In genomic region chr10:81417227-81418215, GRCm38 (mm10) we compare ENCODE assay signal across 9 mouse cellular contexts. TPM values are rescaled to one million over a fixed set of nuclear protein-coding genes. Genes with fewer than 3 reads are reported as not detected.
DNase-seq lines count a peak whose midpoint lies in the region; ATAC-seq and TF ChIP-seq lines count a peak whose summit lies in the region.
"Had no signal": no experiment of that assay in that cellular context is flagged by ENCODE, and none has a peak within 500 bp of the region (broad histone marks: within the 10 kb centered on the region; RNA-seq: fewer than 3 reads in every experiment).

No protein-coding gene starts in this region.

- TF ChIP-seq POLR2A in small intestine, adult 2 months (IDR thresholded peaks at IDR 0.05; ENCODE audit: low read depth, low read length), result 0 out of 2 replicates have a peak, but pooled peaks have one; percentile 6

- H3K4me1 ChIP-seq in ES-E14 (ENCODE audit: control insufficient read depth in 2 of 2, insufficient read depth in 2 of 2, low read length in 2 of 2, poor library complexity in 1 of 2), result peaks cover 8 to 61% of the 10 kb centered on the region in 2 experiments
- peaks cover 10% of the 10 kb centered on the region; the same call in 1 of the 2 replicates for H3K4me1 ChIP-seq in forebrain, postnatal 0 days (ENCODE audit: insufficient read depth)
- H3K4me1 ChIP-seq in limb, embryonic 13.5 days, result peaks cover 68% of the 10 kb centered on the region
- peaks cover 52% of the 10 kb centered on the region for H3K4me1 ChIP-seq in small intestine, adult 2 months (ENCODE audit: control insufficient read depth, insufficient read depth, insufficient read length, low read length)

- H3K4me3 ChIP-seq in gastrocnemius, adult 2 months, result peak overlapping the region; percentile 70
- peak overlapping the region in 1 of 2 experiments; percentile 59; a peak in 3 of 4 replicates for H3K4me3 ChIP-seq in ES-E14 (ENCODE audit: insufficient read depth in 1 of 2, low read depth in 1 of 2, low read length in 2 of 2, poor library complexity in 1 of 2, severe bottlenecking in 1 of 2)
- H3K4me3 ChIP-seq in forebrain, postnatal 0 days (ENCODE audit: low read depth, low read length), result peak overlapping the region; percentile 29
- peak overlapping the region; percentile 34 for H3K4me3 ChIP-seq in limb, embryonic 13.5 days
- H3K4me3 ChIP-seq in small intestine, adult 2 months (ENCODE audit: low read depth, low read length), result 0 out of 2 replicates have a peak overlapping the region, but pooled peaks have one; percentile 47

- H3K36me3 ChIP-seq in ES-E14 (ENCODE audit: control insufficient read depth, insufficient read depth, low read length, poor library complexity, severe bottlenecking), result no peaks in the 10 kb centered on the region
- H3K36me3 ChIP-seq in forebrain, postnatal 0 days (ENCODE audit: insufficient read depth), result peaks cover 8% of the 10 kb centered on the region
- H3K36me3 ChIP-seq in limb, embryonic 13.5 days, result peaks cover 40% of the 10 kb centered on the region
- H3K36me3 ChIP-seq in small intestine, adult 2 months (ENCODE audit: control insufficient read depth, insufficient read depth, low read length), result no peaks in the 10 kb centered on the region; the same call in 1 of the 2 replicates

- peak overlapping the region; percentile 56; the same call in 1 of the 2 replicates for H3K9ac ChIP-seq in ES-E14 (ENCODE audit: insufficient read depth, low read depth, low read length, poor library complexity, severe bottlenecking)
- H3K9ac ChIP-seq in forebrain, postnatal 0 days, result peak overlapping the region; percentile 37
- H3K9ac ChIP-seq in limb, embryonic 13.5 days, result peak overlapping the region; percentile 65

- no peaks in the 10 kb centered on the region for H3K9me3 ChIP-seq in ES-E14 (ENCODE audit: control insufficient read depth, insufficient read depth, low read depth, low read length)
- no peaks in the 10 kb centered on the region for H3K9me3 ChIP-seq in forebrain, postnatal 0 days (ENCODE audit: low read length)
- H3K9me3 ChIP-seq in limb, embryonic 13.5 days, result no peaks in the 10 kb centered on the region

- in situ Hi-C loops in ES-E14 (cut with MboI; ENCODE audit: low sequenced_read_pairs in 2 of 2, unreplicated experiment in 2 of 2), result no loop called here

- no peaks in the 10 kb centered on the region for H3K27me3 ChIP-seq in forebrain, postnatal 0 days (ENCODE audit: insufficient read depth, low read length)
- H3K27me3 ChIP-seq in limb, embryonic 13.5 days, result no peaks in the 10 kb centered on the region
- no peaks in the 10 kb centered on the region for H3K27me3 ChIP-seq in small intestine, adult 2 months (ENCODE audit: control insufficient read depth, insufficient read depth, low read length)

- H3K4me2 ChIP-seq in forebrain, postnatal 0 days (ENCODE audit: low read depth), result peak overlapping the region; percentile 51
- peak overlapping the region; percentile 64 for H3K4me2 ChIP-seq in limb, embryonic 13.5 days (replicated peaks)

- intact Hi-C loops in gastrocnemius, adult 2 months (cut with DNase I), result no loop called here

- no peak for TF ChIP-seq CTCF in gastrocnemius, adult 2 months (IDR thresholded peaks at IDR 0.05)
- TF ChIP-seq CTCF in forebrain, postnatal 0 days (IDR thresholded peaks at IDR 0.05; ENCODE audit: low read depth), result no peak
- TF ChIP-seq CTCF in small intestine, adult 2 months (IDR thresholded peaks at IDR 0.05; ENCODE audit: extremely low read depth, insufficient read length, insufficient replicate concordance, low read depth, low read length), result no peak

- peak; percentile 56 for DNase-seq in gastrocnemius, adult 2 months
- no peak for DNase-seq in gastrocnemius, postnatal 25 days
- DNase-seq in ES-E14 (ENCODE audit: low read depth, low spot score), result no peak
- no peak for DNase-seq in forebrain, postnatal 0 days

- peak overlapping the region; percentile 97 for H3K27ac ChIP-seq in gastrocnemius, adult 2 months
- H3K27ac ChIP-seq in ES-E14 (ENCODE audit: insufficient read depth, low read depth, low read length, poor library complexity, severe bottlenecking), result no peak overlapping the region
- H3K27ac ChIP-seq in forebrain, postnatal 0 days (ENCODE audit: low read depth, low read length), result peak overlapping the region; percentile 75
- peak overlapping the region; percentile 91 for H3K27ac ChIP-seq in limb, embryonic 13.5 days
- H3K27ac ChIP-seq in small intestine, adult 2 months (ENCODE audit: insufficient read depth, low read depth, low read length), result peak overlapping the region; percentile 14; the same call in 1 of the 2 replicates

- WGBS in forebrain, postnatal 0 days, result 39% methylated on average over 12 of the region's 12 CpGs
- WGBS in limb, embryonic 13.5 days, result 44% methylated on average over 12 of the region's 12 CpGs
- 52% methylated on average over 12 of the region's 12 CpGs for WGBS in small intestine, adult 2 months

- ATAC-seq in forebrain, postnatal 0 days, result no peak
- no peak for ATAC-seq in limb, embryonic 13.5 days (ENCODE audit: low FRiP score, low read depth)
- ATAC-seq in megakaryocyte, adult 5-6 weeks (ENCODE audit: poor library complexity, severe bottlenecking), result no peak
- no peak for ATAC-seq in inflammation-experienced regulatory T-cells, adult 6 months

TF ChIP-seq in ES-E14, 5 proteins besides CTCF, POLR2A, EP300 and RAD21:
- no peak for TF ChIP-seq ZNF384 (IDR thresholded peaks at IDR 0.05; ENCODE audit: low read depth, low read length)
- TF ChIP-seq MAFK (IDR thresholded peaks at IDR 0.05; ENCODE audit: insufficient read depth, low read depth, low read length), result no peak
- no peak for TF ChIP-seq CHD2 (IDR thresholded peaks at IDR 0.05; ENCODE audit: low read depth, low read length)
- TF ChIP-seq HCFC1 (IDR thresholded peaks at IDR 0.05; ENCODE audit: borderline replicate concordance, insufficient read depth, low read length), result no peak
- TF ChIP-seq ZC3H11A (IDR thresholded peaks at IDR 0.05; ENCODE audit: borderline replicate concordance, low read depth, low read length), result no peak

RNA-seq across cellular contexts. Expression of gene Smim24, which starts 24.7 kb away (rescaled TPM):
- not detected for total RNA-seq in gastrocnemius, adult 2 months (2021)
- total RNA-seq in gastrocnemius, postnatal 25 days (2021), result under 1 TPM in 1 of 2 experiments, not detected in 1; 0.67 TPM
- 1.7 TPM in 2 replicates for total RNA-seq in ES-E14 (2012; rRNA removed)
- 0.77 and 1.3 TPM in 2 replicates for total RNA-seq in forebrain, postnatal 0 days (2014; rRNA removed)
- polyA plus RNA-seq in forebrain, postnatal 0 days (2015; fragmentation: Nextera tagmentation; extraction: Ambion mirVana), result 1.7 TPM in 2 replicates
- polyA plus RNA-seq in limb, embryonic 13.5 days (2015; fragmentation: Nextera tagmentation; extraction: Ambion mirVana), result 4.2 and 4.7 TPM in 2 replicates
- 2,702 and 6,898 TPM in 2 replicates for polyA plus RNA-seq in small intestine, adult 2 months (2012; rRNA removed)
- 30.6 and 34.0 TPM in 2 replicates for total RNA-seq in megakaryocyte, adult 5-6 weeks (2015)
- total RNA-seq in megakaryocyte, adult 5-6 weeks (2017), result 6.5 and 11.5 TPM in 2 replicates
- polyA plus RNA-seq in inflammation-experienced regulatory T-cells, adult 6 months (2017; shearing (Covaris generic)), result 10 to 100 TPM in 1 of 3 experiments, 1 to 10 TPM in 2; 4.4 to 10.7 (median 9.8) TPM

RNA-seq across cellular contexts. Expression of gene Gm48552, which starts 28.7 kb away (rescaled TPM):
- total RNA-seq in gastrocnemius, adult 2 months (2021), result 1 to 10 TPM in 1 of 2 experiments, under 1 TPM in 1; 0.84 to 1.0 TPM
- total RNA-seq in gastrocnemius, postnatal 25 days (2021), result under 1 TPM in 1 of 2 experiments, not detected in 1; 0.59 TPM
- 2.5 and 2.7 TPM in 2 replicates for total RNA-seq in ES-E14 (2012; rRNA removed)
- 5.8 and 16.6 TPM in 2 replicates for total RNA-seq in forebrain, postnatal 0 days (2014; rRNA removed)
- 1.9 and 3.7 TPM in 2 replicates for polyA plus RNA-seq in forebrain, postnatal 0 days (2015; fragmentation: Nextera tagmentation; extraction: Ambion mirVana)
- polyA plus RNA-seq in limb, embryonic 13.5 days (2015; fragmentation: Nextera tagmentation; extraction: Ambion mirVana), result 1.7 and 1.9 TPM in 2 replicates
- polyA plus RNA-seq in small intestine, adult 2 months (2012; rRNA removed), result 2.9 and 5.0 TPM in 2 replicates
- total RNA-seq in megakaryocyte, adult 5-6 weeks (2015), result not detected in 2 replicates
- total RNA-seq in megakaryocyte, adult 5-6 weeks (2017), result 0.26 and 1.4 TPM in 2 replicates
- polyA plus RNA-seq in inflammation-experienced regulatory T-cells, adult 6 months (2017; shearing (Covaris generic)), result 1 to 10 TPM in 1 of 3 experiments, not detected in 2; 3.1 TPM
- total RNA-seq: neutrophil, adult 5-6 weeks had no signal

RNA-seq across cellular contexts. Expression of gene Gm48551, which starts 33.3 kb away (rescaled TPM):
- 1 to 10 TPM in 1 of 2 experiments, under 1 TPM in 1; 0.87 to 2.8 TPM for total RNA-seq in gastrocnemius, adult 2 months (2021)
- total RNA-seq in gastrocnemius, postnatal 25 days (2021), result 1 to 10 TPM in 1 of 2 experiments, under 1 TPM in 1; 0.78 to 1.0 TPM
- total RNA-seq in ES-E14 (2012; rRNA removed), result 1.1 and 1.8 TPM in 2 replicates
- total RNA-seq in forebrain, postnatal 0 days (2014; rRNA removed), result 2.5 and 3.3 TPM in 2 replicates
- polyA plus RNA-seq in forebrain, postnatal 0 days (2015; fragmentation: Nextera tagmentation; extraction: Ambion mirVana), result 5.0 and 7.3 TPM in 2 replicates
- polyA plus RNA-seq in limb, embryonic 13.5 days (2015; fragmentation: Nextera tagmentation; extraction: Ambion mirVana), result 3.3 and 4.0 TPM in 2 replicates
- polyA plus RNA-seq in small intestine, adult 2 months (2012; rRNA removed), result 1.8 and 4.8 TPM in 2 replicates
- total RNA-seq in megakaryocyte, adult 5-6 weeks (2015), result 0.83 and 2.9 TPM in 2 replicates
- 0.33 TPM in 1 of 2 replicates, not detected in the other for total RNA-seq in megakaryocyte, adult 5-6 weeks (2017)
- 1 to 10 TPM in 2 of 3 experiments, under 1 TPM in 1; 0.60 to 1.9 (median 1.1) TPM for polyA plus RNA-seq in inflammation-experienced regulatory T-cells, adult 6 months (2017; shearing (Covaris generic))

RNA-seq across cellular contexts. Expression of gene Dohh, which starts 33.3 kb away (rescaled TPM):
- total RNA-seq in gastrocnemius, adult 2 months (2021), result 10 to 100 TPM; 38.1 to 39.8 TPM
- 10 to 100 TPM; 41.1 to 41.2 TPM for total RNA-seq in gastrocnemius, postnatal 25 days (2021)
- total RNA-seq in ES-E14 (2012; rRNA removed), result 168 and 183 TPM in 2 replicates
- total RNA-seq in forebrain, postnatal 0 days (2014; rRNA removed), result 126 and 139 TPM in 2 replicates
- 111 and 125 TPM in 2 replicates for polyA plus RNA-seq in forebrain, postnatal 0 days (2015; fragmentation: Nextera tagmentation; extraction: Ambion mirVana)
- 72.7 and 79.4 TPM in 2 replicates for polyA plus RNA-seq in limb, embryonic 13.5 days (2015; fragmentation: Nextera tagmentation; extraction: Ambion mirVana)
- 86.8 and 113 TPM in 2 replicates for polyA plus RNA-seq in small intestine, adult 2 months (2012; rRNA removed)
- 5.4 and 5.7 TPM in 2 replicates for total RNA-seq in megakaryocyte, adult 5-6 weeks (2015)
- 21.9 and 42.4 TPM in 2 replicates for total RNA-seq in megakaryocyte, adult 5-6 weeks (2017)
- 10 to 100 TPM in 2 of 3 experiments, 1 to 10 TPM in 1; 9.2 to 17.9 (median 10.9) TPM for polyA plus RNA-seq in inflammation-experienced regulatory T-cells, adult 6 months (2017; shearing (Covaris generic))

RNA-seq across cellular contexts. Expression of gene Nfic, which starts 37.9 kb away (rescaled TPM):
- total RNA-seq in gastrocnemius, adult 2 months (2021), result 100 to 1,000 TPM; 207 to 215 TPM
- 100 to 1,000 TPM; 215 to 268 TPM for total RNA-seq in gastrocnemius, postnatal 25 days (2021)
- total RNA-seq in ES-E14 (2012; rRNA removed), result 4.9 and 6.3 TPM in 2 replicates
- 9.0 and 14.5 TPM in 2 replicates for total RNA-seq in forebrain, postnatal 0 days (2014; rRNA removed)
- 14.8 and 23.1 TPM in 2 replicates for polyA plus RNA-seq in forebrain, postnatal 0 days (2015; fragmentation: Nextera tagmentation; extraction: Ambion mirVana)
- polyA plus RNA-seq in limb, embryonic 13.5 days (2015; fragmentation: Nextera tagmentation; extraction: Ambion mirVana), result 77.2 and 82.8 TPM in 2 replicates
- 15.5 and 19.4 TPM in 2 replicates for polyA plus RNA-seq in small intestine, adult 2 months (2012; rRNA removed)
- total RNA-seq in megakaryocyte, adult 5-6 weeks (2015), result 51.4 and 54.5 TPM in 2 replicates
- total RNA-seq in megakaryocyte, adult 5-6 weeks (2017), result 6.2 and 8.6 TPM in 2 replicates
- polyA plus RNA-seq in inflammation-experienced regulatory T-cells, adult 6 months (2017; shearing (Covaris generic)), result 10 to 100 TPM; 13.8 to 17.2 (median 15.0) TPM
